Mouse (Mus musculus) T-cell, adult 66 days (primary cell): ENCODE data around the gene Nkapl. TPM values are rescaled to one million over a fixed set of nuclear protein-coding genes. Genes with fewer than 3 reads are reported as not detected.

Experiments used
- total RNA-seq, 2 experiments: library from RNA; stranded (reverse); gene quantifications; 3 replicates in 1 of 2; 4 replicates in 1 of 2; pipeline ENCODE4 v1.2.4; 2023

Nkapl gene
- total RNA-seq, result not detected

DNA sequence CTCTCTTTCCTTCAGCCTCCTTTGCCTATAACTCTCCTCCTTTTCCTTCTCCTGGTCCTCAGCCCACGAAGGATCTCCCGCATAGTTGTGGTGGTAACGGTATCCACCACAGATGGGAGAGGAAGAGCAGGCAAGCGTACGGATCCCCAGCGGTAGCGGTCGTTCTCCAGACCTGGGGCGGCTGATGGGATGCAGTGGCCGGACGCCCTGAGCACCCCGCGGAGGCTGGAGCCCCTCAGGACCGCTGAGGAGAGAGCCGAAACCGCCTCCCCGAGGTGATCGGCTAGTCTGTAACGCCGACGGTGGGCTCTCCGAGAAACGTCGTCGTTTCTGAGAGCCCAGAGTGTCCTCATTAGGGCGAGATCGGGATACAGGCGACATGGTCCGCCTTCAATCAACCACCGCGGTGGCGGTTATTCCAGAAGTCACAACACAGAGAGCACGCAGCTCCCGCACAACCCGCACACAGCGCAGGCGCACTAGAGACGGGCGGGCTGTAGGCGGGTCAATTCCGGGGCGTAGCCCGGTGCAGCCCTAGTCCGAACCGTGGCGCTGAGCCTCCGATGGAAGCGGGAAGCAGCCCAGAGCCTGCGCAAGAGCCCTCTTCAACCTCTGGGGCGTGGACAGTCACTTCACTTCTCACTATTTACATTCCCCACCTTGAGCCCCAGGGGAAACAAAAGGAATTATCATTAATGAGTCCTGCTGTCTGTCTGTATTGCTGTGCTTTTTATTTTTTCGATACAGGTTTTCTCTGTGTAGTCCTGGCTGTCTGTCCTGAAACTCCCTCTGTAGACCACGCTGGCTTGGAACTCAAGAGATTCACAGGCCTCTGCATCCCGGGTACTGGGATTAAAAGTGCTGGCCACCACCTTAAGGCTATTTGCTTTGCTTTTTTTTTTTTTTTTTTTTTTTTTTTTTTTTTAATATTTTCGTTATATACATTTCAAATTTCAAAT, at the start of gene Nkapl:
TSS of gene Nkapl (minus strand) at position 449 of the 959 bp plus-strand sequence.

DNA sequence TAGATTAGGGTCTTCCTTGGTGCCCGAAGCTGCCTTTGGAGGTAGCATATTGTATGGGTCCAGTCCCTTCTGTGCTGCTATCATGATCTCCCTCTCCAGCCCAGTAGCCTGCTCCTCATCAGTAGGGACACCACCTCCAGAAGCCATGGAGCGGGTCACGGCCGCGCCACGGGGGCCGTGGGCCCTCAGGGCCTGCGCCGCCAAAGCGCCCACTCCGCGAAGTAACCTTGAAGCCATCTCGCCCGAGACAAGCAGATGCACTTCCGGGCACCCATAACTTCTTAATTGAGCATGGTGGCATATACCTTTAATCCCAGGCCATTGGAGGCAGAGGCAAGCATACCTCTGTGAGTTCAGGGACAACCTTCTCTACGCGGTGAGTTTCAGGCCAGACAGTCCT, 32.9 kb upstream of the Nkapl start, which contains the start of gene Gm11273:
TSS of gene Gm11273 (minus strand) at position 237 of the 400 bp plus-strand sequence.

DNA sequence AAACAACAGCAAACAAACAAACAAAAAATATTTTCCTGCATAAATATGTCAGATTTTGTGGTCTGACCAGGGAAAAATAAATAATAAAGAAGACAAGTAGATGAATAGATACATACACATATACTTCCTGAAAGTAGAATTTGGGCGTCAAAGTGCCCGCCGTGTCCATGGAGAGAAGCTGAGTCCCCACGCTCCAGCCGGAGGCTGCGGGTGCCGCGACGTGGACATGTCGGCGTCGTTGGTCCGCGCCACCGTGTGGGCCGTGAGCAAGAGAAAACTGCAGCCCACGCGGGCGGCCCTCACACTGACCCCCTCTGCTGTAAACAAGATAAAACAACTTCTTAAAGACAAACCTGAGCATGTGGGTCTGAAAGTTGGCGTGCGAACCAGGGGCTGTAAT, 26.8 kb upstream of the Nkapl start, which contains the start of gene AK157302:
TSS of gene AK157302 (plus strand) at position 144 of the 400 bp plus-strand sequence.

DNA sequence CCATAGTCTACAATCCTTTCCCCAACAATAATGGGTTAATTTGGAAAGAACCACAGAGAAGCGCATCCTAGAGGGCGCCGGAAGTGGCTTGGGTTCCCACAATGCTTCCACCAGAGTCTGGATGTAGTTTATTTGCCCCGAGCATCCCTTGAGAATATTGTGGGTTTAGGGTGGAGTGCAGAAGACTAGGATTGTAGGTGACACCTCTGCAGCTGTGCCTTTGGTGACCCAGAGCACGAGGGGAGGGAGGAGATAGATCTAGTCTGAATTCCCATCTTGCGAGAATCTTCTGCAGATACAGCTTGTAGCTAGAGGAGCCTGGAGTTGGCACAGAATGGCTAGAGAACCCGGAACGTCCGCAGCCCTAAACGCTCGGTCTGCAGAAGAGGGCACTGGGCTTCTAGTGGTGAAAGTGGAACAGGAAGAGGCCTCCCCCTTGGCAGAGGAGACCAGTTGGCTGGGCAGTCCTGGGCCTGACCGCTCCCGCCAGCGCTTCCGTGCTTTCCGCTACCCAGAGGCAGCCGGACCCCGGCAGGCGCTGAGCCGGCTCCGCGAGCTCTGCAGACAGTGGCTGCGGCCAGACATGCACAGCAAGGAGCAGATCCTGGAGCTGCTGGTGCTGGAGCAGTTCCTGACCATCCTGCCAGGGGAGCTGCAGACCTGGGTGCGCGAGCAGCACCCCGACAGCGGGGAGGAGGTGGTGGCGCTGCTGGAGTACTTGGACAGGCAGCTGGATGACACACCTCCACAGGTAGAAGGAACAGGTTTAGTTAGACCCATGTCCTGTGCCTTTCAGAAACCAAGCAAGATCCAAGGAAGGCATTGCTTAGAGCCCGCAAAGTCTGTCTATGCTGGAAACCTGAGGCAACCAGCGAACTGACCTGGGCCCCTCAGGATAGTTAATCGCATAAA, 10.7 kb upstream of the Nkapl start, which contains the start of the genes Zkscan4 and Gm10065:
TSS of gene Zkscan4 (plus strand) at position 149 of the 912 bp plus-strand sequence.
TSS of gene Gm10065 (minus strand) at position 683 of the 912 bp plus-strand sequence.

DNA sequence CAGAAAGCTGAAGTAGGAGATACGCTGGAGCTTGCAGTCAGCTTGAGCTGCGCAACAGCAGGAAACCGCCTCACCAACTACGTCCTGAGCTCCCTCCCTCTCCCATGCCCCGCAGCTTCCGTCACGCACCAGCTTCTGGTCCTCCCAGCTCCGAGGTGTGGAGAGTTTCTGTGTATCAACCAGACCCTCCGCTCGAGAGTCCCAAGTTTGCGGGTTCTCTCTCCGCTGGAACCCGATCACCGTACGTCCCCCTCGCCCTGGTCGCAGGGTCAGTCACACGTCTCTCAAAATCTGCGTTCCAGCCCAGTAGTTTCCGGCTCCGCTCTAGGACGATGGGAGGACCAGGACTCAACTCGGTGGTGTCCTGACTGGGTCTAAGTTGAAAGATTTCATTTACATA, 14.9 kb downstream of the Nkapl start, which contains the start of gene Zscan26:
TSS of gene Zscan26 (minus strand) at position 282 of the 400 bp plus-strand sequence.

DNA sequence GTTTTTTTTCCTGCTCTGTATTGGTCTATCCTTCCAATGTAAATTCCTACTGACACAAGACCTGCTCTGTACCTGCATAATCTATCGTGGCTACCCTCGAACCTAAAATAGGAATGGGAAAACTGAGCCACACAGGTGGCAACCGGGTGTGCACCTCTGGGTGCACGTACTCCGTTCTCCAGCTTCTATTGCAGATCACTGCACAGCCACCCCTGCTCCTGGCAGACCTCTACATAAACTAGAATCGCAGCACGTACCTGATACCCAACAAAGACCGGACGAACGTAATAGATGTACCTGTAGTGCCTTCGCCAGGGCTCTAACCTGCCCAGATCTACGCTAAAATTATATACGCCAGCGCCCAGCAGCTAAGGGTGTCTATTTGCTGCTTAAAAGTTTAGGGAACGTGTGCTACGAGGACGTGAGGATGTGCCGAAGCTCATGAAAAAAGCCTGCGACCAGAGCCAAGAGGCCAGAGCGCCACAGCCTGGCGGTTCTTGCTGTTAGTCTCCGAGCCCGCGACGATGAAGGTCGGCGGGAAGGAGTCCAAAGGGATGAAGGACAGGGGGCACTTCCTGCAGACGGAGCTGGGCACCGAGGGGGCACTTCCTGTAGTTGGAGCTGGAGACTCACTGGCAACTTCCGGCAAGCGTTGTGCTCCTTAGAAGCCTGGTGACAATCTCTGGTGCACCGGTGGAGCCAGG, 27.7 kb downstream of the Nkapl start, which contains the start of gene Pgbd1:
TSS of gene Pgbd1 (minus strand) at position 556 of the 704 bp plus-strand sequence.

Other genes starting within 250 kb of the Nkapl start
- not detected for gene Gpx5, start 175.8 kb downstream of the Nkapl start, total RNA-seq
- not detected for gene Gpx6, start 156.4 kb downstream of the Nkapl start, total RNA-seq
- not detected for gene Olfr1367, start 121.6 kb downstream of the Nkapl start, total RNA-seq
- gene Zscan12, start 105.7 kb downstream of the Nkapl start, total RNA-seq, result 1 to 10 TPM; 7.9 to 9.0 TPM
- 10 to 100 TPM; 60.5 to 74.8 TPM for gene Zkscan3, start 65.8 kb downstream of the Nkapl start, total RNA-seq
- under 1 TPM; 0.73 to 0.98 TPM for gene Pgbd1, start 27.5 kb downstream of the Nkapl start, total RNA-seq
- gene Zscan26, start 14.8 kb downstream of the Nkapl start, total RNA-seq, result 10 to 100 TPM; 54.1 to 55.3 TPM
- gene Zkscan4, start 10.4 kb upstream of the Nkapl start, total RNA-seq, result not detected
- gene Gm10065, start 10.9 kb upstream of the Nkapl start, total RNA-seq, result not detected
- gene AK157302, start 26.7 kb upstream of the Nkapl start, total RNA-seq, result 1 to 10 TPM; 4.4 to 5.9 TPM
- 10 to 100 TPM; 10.6 to 15.1 TPM for gene Gm11273, start 32.9 kb upstream of the Nkapl start, total RNA-seq
- gene Zkscan8, start 62.6 kb upstream of the Nkapl start, total RNA-seq, result 10 to 100 TPM; 11.1 to 11.3 TPM
- not detected for gene Olfr1366, start 74.3 kb upstream of the Nkapl start, total RNA-seq
- not detected for gene Olfr1535, start 91.4 kb upstream of the Nkapl start, total RNA-seq
- gene Olfr1364, start 113.2 kb upstream of the Nkapl start, total RNA-seq, result not detected
- gene Olfr1362, start 145.5 kb upstream of the Nkapl start, total RNA-seq, result not detected
- gene Olfr11, start 174.0 kb upstream of the Nkapl start, total RNA-seq, result not detected
- gene Olfr1361, start 194.9 kb upstream of the Nkapl start, total RNA-seq, result not detected
- not detected for gene Olfr1360, start 208.9 kb upstream of the Nkapl start, total RNA-seq
- gene Olfr1359, start 229.6 kb upstream of the Nkapl start, total RNA-seq, result not detected
- gene Hist1h2bl, start 247.6 kb upstream of the Nkapl start, total RNA-seq, result 100 to 1,000 TPM in 1 of 2 experiments, 10 to 100 TPM in 1; 41.0 to 101 TPM
- gene Hist1h2ai, start 247.9 kb upstream of the Nkapl start, total RNA-seq, result 10 to 100 TPM; 69.0 to 85.5 TPM
- gene Hist1h3h, start 249.2 kb upstream of the Nkapl start, total RNA-seq, result 100 to 1,000 TPM in 1 of 2 experiments, 10 to 100 TPM in 1; 63.3 to 163 TPM